Mouse (Mus musculus) olfactory bulb, adult 2 months (tissue): ENCODE results near the gene Kpna3. TPM values are rescaled to one million over a fixed set of nuclear protein-coding genes. Genes with fewer than 3 reads are reported as not detected.

Experiments used
- H3K27ac ChIP-seq: fragments of 200-500 bp; 2 replicates; pipeline ENCODE4 v1.5.1; 2012; ENCODE audit warnings: low read depth, low read length; ENCODE audit not compliant: insufficient read depth
- H3K4me1 ChIP-seq: fragments of 200-500 bp; 2 replicates; pipeline ENCODE4 v1.6.1; 2012; ENCODE audit warnings: low read length; ENCODE audit not compliant: control insufficient read depth, insufficient read depth
- H3K4me3 ChIP-seq: fragments of 200-500 bp; 2 replicates; pipeline ENCODE4 v1.5.1; 2012; ENCODE audit warnings: mild to moderate bottlenecking, low read depth, low read length, moderate library complexity; ENCODE audit not compliant: insufficient read depth
- CTCF ChIP-seq: fragments of 200-500 bp; IDR thresholded peaks from 2 replicates; pipeline ENCODE4 v1.5.1; 2012; ENCODE audit warnings: low read depth, mild to moderate bottlenecking, low read length, moderate library complexity; ENCODE audit not compliant: insufficient read depth
- POLR2A ChIP-seq: fragments of 200-500 bp; IDR thresholded peaks from 2 replicates; pipeline ENCODE4 v1.6.1; 2012; ENCODE audit warnings: mild to moderate bottlenecking, low read depth, low read length, moderate library complexity; ENCODE audit not compliant: insufficient read depth
- WGBS: fragments of 180-500 bp; shearing (Covaris S2); methylation state at CpG from one replicate; pipeline ENCODE4 v1.1.7; 2018; 5-methylcytosine and 5-hydroxymethylcytosine counted together
- polyA plus RNA-seq: library from polyadenylated mRNA; stranded (reverse); fragments of >200 nt; gene quantifications from 2 replicates; pipeline ENCODE4 v1.2.4, GENCODE M21; 2012; ENCODE audit warnings: low replicate concordance; ENCODE audit not compliant: missing spikeins, insufficient read depth, insufficient read length

Gene Kpna3
- polyA plus RNA-seq, 1 experiment: not detected

DNA sequence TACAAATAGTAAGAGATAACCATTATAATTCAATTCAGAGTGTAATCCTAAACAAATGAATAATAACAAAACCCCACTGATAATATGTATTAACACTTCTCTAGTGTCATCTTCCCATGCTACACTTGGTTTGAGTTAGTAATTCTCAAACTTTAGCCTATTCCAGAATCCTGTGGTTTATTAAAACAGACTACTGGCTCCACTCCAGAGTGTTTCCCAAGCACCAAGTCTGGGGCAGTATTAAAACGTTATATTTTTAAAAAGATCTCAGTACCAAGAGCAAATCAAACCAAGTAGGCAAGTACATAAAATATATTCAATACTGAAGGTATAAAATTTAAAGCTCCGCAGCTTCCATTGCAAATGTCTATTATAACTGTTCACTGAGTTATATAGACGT is 26.0 kb downstream of the Kpna3 start:
- H3K4me1 ChIP-seq: peaks cover 2% of the 10 kb centered on the region; the same call in 1 of the 2 replicates
- TF ChIP-seq CTCF (no peak), POLR2A (no peak)
- no peak overlapping the region for H3K4me3 ChIP-seq
- WGBS: 43% methylated on average over 3 of the region's 3 CpGs
- no peak overlapping the region for H3K27ac ChIP-seq

DNA sequence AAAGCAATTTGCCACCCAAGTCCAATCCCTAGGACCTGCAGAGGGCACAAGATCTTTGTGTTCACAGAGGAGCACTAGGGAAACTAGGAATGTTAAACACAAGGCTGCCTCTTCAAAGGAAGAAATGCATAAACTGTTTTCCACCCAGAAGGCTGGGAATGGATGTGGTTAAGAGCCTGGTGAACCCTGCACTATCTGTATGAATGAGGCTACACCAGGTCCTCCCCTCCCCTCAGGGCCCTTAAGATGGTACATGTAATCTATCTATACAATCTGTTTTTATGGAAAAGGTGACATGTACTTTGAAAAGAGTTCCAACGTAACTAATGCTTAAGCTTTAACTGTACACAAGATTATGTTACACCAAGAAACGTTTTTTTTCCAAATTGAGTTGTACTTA is 29.7 kb downstream of the Kpna3 start:
- TF ChIP-seq POLR2A (no peak), CTCF (no peak)
- Histone ChIP-seq H3K4me1 (no peaks in the 10 kb centered on the region; the same call in 1 of the 2 replicates), H3K27ac (no peak overlapping the region), H3K4me3 (no peak overlapping the region)
- WGBS: 50% methylated on average over 2 of the region's 2 CpGs

DNA sequence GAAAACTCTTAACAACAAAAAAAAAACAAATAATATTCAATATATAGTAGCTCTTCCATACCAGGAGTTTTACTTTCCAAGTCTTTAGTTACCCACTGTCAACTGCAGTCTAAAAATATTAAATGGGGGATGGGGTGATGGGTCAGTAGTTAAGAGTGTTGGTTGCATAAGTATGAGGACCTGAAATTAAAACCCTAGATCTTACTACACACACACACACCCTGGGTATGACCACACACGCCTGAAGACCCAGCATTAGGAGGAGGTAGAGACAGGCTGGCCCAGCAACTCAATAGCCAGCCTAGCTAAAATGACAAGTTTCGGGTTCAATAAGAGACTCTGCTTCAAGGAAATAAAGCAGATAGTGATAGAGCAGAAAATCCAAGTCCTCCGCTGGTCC is 32.6 kb downstream of the Kpna3 start:
- TF ChIP-seq CTCF (no peak), POLR2A (no peak)
- WGBS: 98% methylated on average over 3 of the region's 3 CpGs
- Histone ChIP-seq H3K4me1 (no peaks in the 10 kb centered on the region; the same call in 1 of the 2 replicates), H3K27ac (no peak overlapping the region), H3K4me3 (no peak overlapping the region)

DNA sequence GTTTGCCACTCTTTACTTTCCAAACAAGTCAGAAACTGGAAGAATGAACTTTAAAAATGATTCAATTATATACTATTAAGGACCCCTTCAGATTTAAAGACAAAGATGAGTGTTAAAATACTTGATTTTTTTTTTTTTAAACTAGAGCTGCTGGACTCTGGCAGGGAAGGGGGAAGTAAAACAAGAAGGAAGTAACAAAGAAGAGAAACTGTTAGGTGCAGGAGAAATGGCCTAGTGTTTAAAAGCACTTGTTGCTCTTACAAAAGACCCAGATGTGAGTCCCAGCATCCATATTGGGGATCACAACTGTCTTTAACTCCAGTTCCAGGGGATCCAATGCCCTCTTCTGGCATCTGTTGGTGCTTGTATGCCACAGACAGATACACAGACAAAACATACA is 33.9 kb downstream of the Kpna3 start:
- TF ChIP-seq CTCF (no peak), POLR2A (no peak)
- Histone ChIP-seq H3K4me1 (no peaks in the 10 kb centered on the region; the same call in 1 of the 2 replicates), H3K4me3 (no peak overlapping the region), H3K27ac (no peak overlapping the region)

DNA sequence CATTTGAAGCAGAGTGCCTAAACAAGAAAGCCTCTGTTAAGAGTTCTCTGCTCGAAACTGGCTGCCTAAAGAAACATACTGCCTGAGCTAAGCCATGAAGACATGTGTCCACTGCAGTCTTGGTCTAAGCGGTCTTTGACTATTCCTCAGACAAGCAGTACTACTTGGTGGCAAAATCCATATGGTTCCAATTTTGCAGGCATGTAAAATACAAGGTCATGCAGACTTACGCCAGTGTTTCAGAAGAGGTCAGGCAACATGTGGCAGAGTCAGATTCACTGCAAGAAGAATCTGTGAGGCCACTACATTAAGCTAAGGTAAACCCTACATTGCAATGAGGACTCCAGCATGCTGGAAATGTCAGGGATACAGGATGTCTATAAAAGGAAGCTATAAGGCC is 34.7 kb downstream of the Kpna3 start:
- 93% methylated on average over 3 of the region's 3 CpGs for WGBS
- Histone ChIP-seq H3K4me1 (no peaks in the 10 kb centered on the region; the same call in 1 of the 2 replicates), H3K27ac (no peak overlapping the region), H3K4me3 (no peak overlapping the region)
- TF ChIP-seq CTCF (no peak), POLR2A (no peak)

DNA sequence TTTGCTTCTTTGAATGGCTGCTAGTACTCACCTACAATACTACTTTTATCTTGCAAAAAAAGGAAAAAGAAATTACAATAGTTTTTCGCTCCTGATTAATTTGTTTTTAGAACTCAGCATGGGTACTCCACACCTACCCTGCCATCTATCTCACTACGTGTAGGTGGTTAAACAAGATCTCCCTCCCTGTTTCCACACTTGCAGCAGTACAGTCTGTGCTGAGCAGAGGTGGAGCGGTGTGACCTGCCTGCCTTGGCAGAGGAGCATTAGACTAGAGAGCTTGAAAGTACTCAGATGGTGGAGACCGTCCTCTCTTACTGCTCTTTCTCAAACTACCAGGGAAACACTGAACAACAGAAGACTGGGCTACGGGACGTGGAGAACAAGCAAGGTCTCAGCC is 44.9 kb downstream of the Kpna3 start:
- Histone ChIP-seq H3K4me1 (no peaks in the 10 kb centered on the region), H3K27ac (no peak overlapping the region), H3K4me3 (no peak overlapping the region)
- TF ChIP-seq CTCF (no peak), POLR2A (no peak)
- WGBS: 64% methylated on average over 6 of the region's 6 CpGs

DNA sequence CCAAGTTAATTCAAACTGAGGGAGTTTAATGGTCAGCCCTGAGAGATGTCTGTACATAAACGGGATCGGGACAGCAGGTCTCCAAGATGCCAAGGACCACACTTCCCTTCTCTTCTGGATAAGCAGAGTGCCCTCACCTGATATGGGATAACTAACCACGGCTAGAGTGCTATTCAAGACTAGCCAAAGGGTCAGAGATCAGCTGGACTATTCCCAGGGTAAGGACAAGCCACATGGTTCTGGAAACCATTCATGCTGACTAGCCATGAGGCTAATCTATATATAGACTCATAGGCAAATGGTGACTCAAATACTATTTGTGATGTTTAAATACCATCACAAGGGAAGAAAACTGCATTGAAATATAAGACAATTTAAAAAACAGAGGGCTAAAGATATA is 49.1 kb downstream of the Kpna3 start:
- H3K4me3 ChIP-seq: no peak overlapping the region
- WGBS: 85% methylated on average over 3 of the region's 3 CpGs
- no peaks in the 10 kb centered on the region for H3K4me1 ChIP-seq
- TF ChIP-seq CTCF (no peak), POLR2A (no peak)
- no peak overlapping the region for H3K27ac ChIP-seq

DNA sequence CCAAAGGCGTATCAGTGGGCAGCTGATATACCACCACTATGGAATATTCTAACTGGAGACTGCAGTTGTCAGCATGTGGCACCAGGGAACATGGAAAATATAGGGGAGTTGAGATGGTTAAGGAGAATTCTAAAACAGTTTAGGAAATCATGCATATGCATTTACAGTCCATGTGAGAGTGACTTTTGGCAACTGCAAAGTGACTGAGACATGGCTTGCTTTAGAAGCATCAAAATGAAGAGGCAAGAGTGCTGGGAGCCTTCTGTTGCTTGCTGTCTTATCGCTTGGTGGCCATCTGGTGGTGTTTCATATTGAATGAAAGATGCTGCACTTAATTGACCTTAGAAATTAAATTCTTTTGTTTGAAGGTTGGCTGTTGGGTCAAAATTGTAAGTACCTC is 72.4 kb downstream of the Kpna3 start:
- 85% methylated on average over 2 of the region's 2 CpGs for WGBS
- Histone ChIP-seq H3K4me1 (no peaks in the 10 kb centered on the region), H3K4me3 (no peak overlapping the region), H3K27ac (no peak overlapping the region)
- TF ChIP-seq POLR2A (no peak), CTCF (no peak)

DNA sequence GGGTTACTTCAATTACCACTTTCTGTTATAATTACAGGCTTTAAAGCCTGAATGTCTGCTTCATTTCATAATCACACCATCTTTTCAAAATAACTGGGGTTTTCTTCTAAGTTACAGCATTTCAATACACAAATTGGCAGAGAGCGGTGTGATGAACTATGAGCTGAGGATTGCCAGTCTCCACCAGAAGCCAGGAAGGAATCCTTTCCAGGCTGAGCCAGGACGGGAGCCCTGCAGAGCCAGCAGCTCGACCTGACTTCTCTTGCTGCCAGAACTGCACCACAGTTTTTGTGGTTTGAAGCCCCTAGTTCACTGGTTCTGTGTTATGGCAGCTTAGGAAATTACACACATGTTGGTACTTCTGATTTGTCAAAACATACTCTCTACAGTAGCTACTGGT is 75.0 kb downstream of the Kpna3 start:
- whole genome bisulfite sequencing: 50% methylated on average over 3 of the region's 3 CpGs
- H3K4me1 ChIP-seq: no peaks in the 10 kb centered on the region
- no peak overlapping the region for H3K4me3 ChIP-seq
- TF ChIP-seq CTCF (no peak), POLR2A (no peak)
- no peak overlapping the region for H3K27ac ChIP-seq

DNA sequence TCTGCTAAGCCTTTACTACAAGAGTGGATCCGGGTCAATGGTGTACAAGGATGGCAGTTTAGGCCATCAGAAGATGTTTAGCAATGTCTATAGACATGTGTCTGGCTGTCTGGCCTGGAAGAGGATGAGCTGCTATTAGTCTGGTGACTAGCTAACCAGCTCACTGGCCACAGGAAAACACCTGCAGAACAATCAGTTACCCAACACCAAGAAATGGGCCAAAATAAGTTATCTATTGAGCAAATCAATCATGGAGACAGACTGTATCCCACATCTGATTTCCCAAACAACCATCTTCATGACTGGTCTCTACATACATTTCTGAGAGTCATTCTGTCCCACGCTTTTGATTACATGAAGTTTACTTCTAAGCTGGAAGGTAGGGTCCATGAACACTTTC is 75.9 kb downstream of the Kpna3 start:
- TF ChIP-seq CTCF: no peak
- TF ChIP-seq POLR2A: no peak
- WGBS: 96% methylated on average over 2 of the region's 2 CpGs

More for the DNA sequence above, 75.9 kb downstream of the Kpna3 start:
- Histone ChIP-seq H3K4me1 (no peaks in the 10 kb centered on the region), H3K4me3 (no peak overlapping the region), H3K27ac (no peak overlapping the region)
